Comparison of ENCODE assay signal across 35 mouse cellular contexts in the genomic region with DNA sequence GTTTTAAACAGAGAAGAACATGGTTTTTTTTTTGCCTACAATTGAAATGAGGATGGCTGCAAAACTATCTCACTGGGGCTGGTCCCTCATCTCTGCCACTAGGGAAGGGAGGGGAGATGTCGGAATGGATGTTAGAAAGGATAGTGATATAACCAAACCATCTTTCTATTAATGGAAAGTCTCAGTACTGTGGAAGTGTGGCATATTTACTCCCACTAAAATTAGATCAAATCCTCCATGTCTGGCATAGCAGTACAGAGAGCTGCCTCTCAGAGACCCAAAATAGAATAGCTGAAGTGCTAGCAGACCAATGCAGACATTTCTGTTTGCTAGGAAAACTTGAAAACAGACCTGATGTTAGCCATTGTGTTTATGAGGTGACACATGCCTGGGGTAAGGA. TPM values are rescaled to one million over a fixed set of nuclear protein-coding genes. Genes with fewer than 3 reads are reported as not detected.
DNase-seq lines count a peak whose midpoint lies in the region; ATAC-seq lines count a peak whose summit lies in the region.
"Had no signal": no experiment of that assay in that cellular context is flagged by ENCODE, and none has a peak within 500 bp of the region (broad histone marks: within the 10 kb centered on the region; RNA-seq: fewer than 3 reads in every experiment).

No protein-coding gene starts in this region.

- H3K9ac ChIP-seq in heart, embryonic 11.5 days (ENCODE audit: low read depth, low read length): no peak overlapping the region
- H3K9ac ChIP-seq in heart, embryonic 13.5 days: no peak overlapping the region
- H3K9ac ChIP-seq in intestine, embryonic 15.5 days: no peak overlapping the region
- H3K9ac ChIP-seq: embryonic facial prominence, embryonic 12.5 days; forebrain, embryonic 15.5 days; hindbrain, embryonic 12.5 days; liver, embryonic 14.5 days; neural tube, embryonic 15.5 days had no signal

- H3K4me2 ChIP-seq in heart, embryonic 11.5 days: no peak overlapping the region
- H3K4me2 ChIP-seq in heart, embryonic 13.5 days: no peak overlapping the region
- H3K4me2 ChIP-seq in intestine, embryonic 15.5 days (replicated peaks): no peak overlapping the region
- H3K4me2 ChIP-seq: embryonic facial prominence, embryonic 12.5 days; forebrain, embryonic 15.5 days; hindbrain, embryonic 12.5 days; neural tube, embryonic 15.5 days had no signal

- no peaks in the 10 kb centered on the region for H3K9me3 ChIP-seq in heart, embryonic 11.5 days (replicated peaks; ENCODE audit: control insufficient read depth, low read length)
- H3K9me3 ChIP-seq in heart, embryonic 13.5 days: no peaks in the 10 kb centered on the region
- no peaks in the 10 kb centered on the region for H3K9me3 ChIP-seq in intestine, embryonic 15.5 days
- H3K9me3 ChIP-seq: embryonic facial prominence, embryonic 12.5 days; forebrain, embryonic 15.5 days; hindbrain, embryonic 12.5 days; neural tube, embryonic 15.5 days had no signal

- H3K27ac ChIP-seq in heart, embryonic 11.5 days (ENCODE audit: low read depth, low read length): 0 out of 2 replicates have a peak overlapping the region, but pooled peaks have one; percentile 41
- H3K27ac ChIP-seq in heart, embryonic 13.5 days (replicated peaks): peak overlapping the region; percentile 81
- no peak overlapping the region for H3K27ac ChIP-seq in intestine, embryonic 15.5 days
- H3K27ac ChIP-seq: embryonic facial prominence, embryonic 12.5 days; forebrain, embryonic 15.5 days; hindbrain, embryonic 12.5 days; liver, embryonic 14.5 days; macrophage; neural tube, embryonic 15.5 days; stomach, postnatal 0 days had no signal

- no peaks in the 10 kb centered on the region for H3K4me1 ChIP-seq in heart, embryonic 11.5 days (ENCODE audit: control insufficient read depth, insufficient read depth, low read length)
- H3K4me1 ChIP-seq in heart, embryonic 13.5 days: peaks cover 22% of the 10 kb centered on the region
- H3K4me1 ChIP-seq in intestine, embryonic 15.5 days (replicated peaks): no peaks in the 10 kb centered on the region
- H3K4me1 ChIP-seq: embryonic facial prominence, embryonic 12.5 days; forebrain, embryonic 15.5 days; hindbrain, embryonic 12.5 days; neural tube, embryonic 15.5 days had no signal

- no peaks in the 10 kb centered on the region for H3K27me3 ChIP-seq in heart, embryonic 11.5 days (ENCODE audit: control insufficient read depth, insufficient read depth, low read length)
- H3K27me3 ChIP-seq in heart, embryonic 13.5 days (replicated peaks): no peaks in the 10 kb centered on the region
- no peaks in the 10 kb centered on the region for H3K27me3 ChIP-seq in intestine, embryonic 15.5 days (replicated peaks)
- H3K27me3 ChIP-seq: embryonic facial prominence, embryonic 12.5 days; forebrain, embryonic 15.5 days; hindbrain, embryonic 12.5 days; neural tube, embryonic 15.5 days had no signal

- DNase-seq in frontal cortex, adult 2 months (ENCODE audit: extremely low spot score in 1 of 2, low spot score in 1 of 2): peak; percentile 24 to 26
- DNase-seq in frontal cortex, postnatal 25 days (ENCODE audit: low spot score in 2 of 2): no peak
- no peak for DNase-seq in heart, postnatal 25 days (ENCODE audit: low spot score)
- peak; percentile 55 for DNase-seq in telencephalon, adult 2 months (ENCODE audit: low read depth, low spot score)
- DNase-seq: adrenal gland, postnatal 10 days; cerebellum, adult 11-12 months; cerebellum, adult 9-11 months; embryo, embryonic 11 days; gastrocnemius, postnatal 25 days; kidney, adult 9 months; kidney, postnatal 10 days; layer of hippocampus, postnatal 36 days; liver; lung, adult 2 months; lung, postnatal 10 days; midbrain, embryonic 14.5 days; right cerebral cortex, postnatal 4 days had no signal

- H3K4me3 ChIP-seq in heart, embryonic 11.5 days (ENCODE audit: low read depth, low read length): no peak overlapping the region
- H3K4me3 ChIP-seq in heart, embryonic 13.5 days: no peak overlapping the region
- H3K4me3 ChIP-seq in intestine, embryonic 15.5 days (replicated peaks): no peak overlapping the region
- H3K4me3 ChIP-seq: embryonic facial prominence, embryonic 12.5 days; forebrain, embryonic 15.5 days; hindbrain, embryonic 12.5 days; neural tube, embryonic 15.5 days had no signal

- H3K36me3 ChIP-seq in heart, embryonic 11.5 days (ENCODE audit: control insufficient read depth, insufficient read depth, low read length): no peaks in the 10 kb centered on the region
- no peaks in the 10 kb centered on the region for H3K36me3 ChIP-seq in heart, embryonic 13.5 days
- no peaks in the 10 kb centered on the region for H3K36me3 ChIP-seq in intestine, embryonic 15.5 days
- H3K36me3 ChIP-seq: embryonic facial prominence, embryonic 12.5 days; forebrain, embryonic 15.5 days; hindbrain, embryonic 12.5 days; neural tube, embryonic 15.5 days had no signal

- WGBS in heart, embryonic 11.5 days (ENCODE audit: insufficient replicate concordance): 34% methylated on average over 1 of the region's 1 CpGs
- WGBS in heart, embryonic 13.5 days: 20% methylated on average over 1 of the region's 1 CpGs
- 78% methylated on average over 1 of the region's 1 CpGs for WGBS in intestine, embryonic 15.5 days

- ATAC-seq in heart, embryonic 11.5 days (replicated peaks; ENCODE audit: insufficient number of reproducible peaks, low FRiP score, low TSS enrichment): no peak
- ATAC-seq in heart, embryonic 13.5 days (ENCODE audit: extremely low read depth, insufficient number of reproducible peaks, low FRiP score, low TSS enrichment): no peak
- no peak for ATAC-seq in intestine, embryonic 15.5 days
- ATAC-seq: forebrain, embryonic 15.5 days; intestine, postnatal 0 days; Patski had no signal

- intact Hi-C loops in heart, postnatal 25 days (cut with DNase I): no loop called here

RNA-seq across cellular contexts. Expression of a gene that starts 30.7 kb away (rescaled TPM):
- polyA plus RNA-seq in frontal cortex, adult 2 months (2012; rRNA removed): 22.0 and 23.5 TPM in 2 replicates
- polyA plus RNA-seq in heart, embryonic 11.5 days (2014; fragmentation: Nextera tagmentation; extraction: Ambion mirVana): 0.08 and 0.21 TPM in 2 replicates
- not detected for total RNA-seq in heart, postnatal 25 days (2021)
- 0.05 and 0.11 TPM in 2 replicates for polyA plus RNA-seq in heart, embryonic 13.5 days (2015; fragmentation: Nextera tagmentation; extraction: Ambion mirVana)
- 0.13 and 0.25 TPM in 2 replicates for polyA plus RNA-seq in intestine, embryonic 15.5 days (2015; fragmentation: Nextera tagmentation; extraction: Ambion mirVana)
- total RNA-seq: adrenal gland, postnatal 10 days; gastrocnemius, adult 18-20 months; gastrocnemius, postnatal 25 days; megakaryocyte-erythroid progenitor cell, adult 5-6 weeks; MEL had no signal
- polyA plus RNA-seq: embryonic facial prominence, embryonic 12.5 days; limb, embryonic 11.5 days; liver, embryonic 14.5 days; lung, adult 2 months; macrophage; Patski; spleen, adult 2 months; thymus, postnatal 0 days had no signal

Comparison
In these comparisons a context has a peak if more than half of its experiments do, and no peak if none do; other contexts are left out.
1. DNase-seq: peak in frontal cortex, adult 2 months (2 of 2) and telencephalon, adult 2 months (single experiment); none in frontal cortex, postnatal 25 days (0 of 2) and heart, postnatal 25 days (single experiment).
2. RNA of a gene that starts 30.7 kb away (polyA plus RNA-seq): 22.0 to 23.5 TPM in frontal cortex, adult 2 months; 0.13 to 0.25 TPM in intestine, embryonic 15.5 days, 0.08 to 0.21 TPM in heart, embryonic 11.5 days and 0.05 to 0.11 TPM in heart, embryonic 13.5 days; every median in the first group is over 10 times any median in the second.